Mouse (Mus musculus): ENCODE measurements at regions not wholly inside any gene's neighbourhood (a gene's known extent, or its start where the extent isn't known, plus 50 kb on each side); places are given as distances from the start of the nearest gene placed in this dataset.

DNA sequence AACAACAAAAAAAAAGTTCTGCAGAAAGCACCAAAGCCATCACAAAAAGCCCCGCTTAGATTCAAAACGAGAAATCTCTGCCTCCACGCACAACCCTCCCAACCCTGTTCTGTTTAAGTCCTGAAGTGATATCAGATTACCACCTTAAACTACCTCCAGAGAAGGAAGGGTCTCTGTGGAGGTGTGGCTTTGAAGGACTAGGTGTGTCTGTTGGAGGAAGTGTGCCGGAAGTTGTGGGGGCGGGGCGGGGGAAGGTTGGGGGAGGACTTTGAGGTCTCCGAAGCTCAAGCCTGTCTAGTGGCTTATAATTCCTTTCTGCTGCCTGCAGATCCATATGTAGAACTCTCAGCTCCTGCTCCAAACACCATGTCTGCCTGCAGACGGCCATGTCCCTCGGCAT is 173.6 kb downstream of the Mreg start:
- H3K4me1 ChIP-seq (replicated peaks), result peaks cover 2% of the 10 kb centered on the region; the same call in 1 of the 2 replicates
- 65% methylated on average over 9 of the region's 9 CpGs for WGBS
- H3K9ac ChIP-seq, result no peak overlapping the region
- H3K4me2 ChIP-seq, result no peak overlapping the region
- ATAC-seq (replicated peaks; ENCODE audit: insufficient number of reproducible peaks, insufficient read depth, low FRiP score, low read depth), result no peak
- no peaks in the 10 kb centered on the region for H3K9me3 ChIP-seq (replicated peaks)
- H3K27ac ChIP-seq, result no peak overlapping the region
- no peak overlapping the region for H3K4me3 ChIP-seq
- H3K27me3 ChIP-seq, result no peaks in the 10 kb centered on the region
- H3K36me3 ChIP-seq, result no peaks in the 10 kb centered on the region

DNA sequence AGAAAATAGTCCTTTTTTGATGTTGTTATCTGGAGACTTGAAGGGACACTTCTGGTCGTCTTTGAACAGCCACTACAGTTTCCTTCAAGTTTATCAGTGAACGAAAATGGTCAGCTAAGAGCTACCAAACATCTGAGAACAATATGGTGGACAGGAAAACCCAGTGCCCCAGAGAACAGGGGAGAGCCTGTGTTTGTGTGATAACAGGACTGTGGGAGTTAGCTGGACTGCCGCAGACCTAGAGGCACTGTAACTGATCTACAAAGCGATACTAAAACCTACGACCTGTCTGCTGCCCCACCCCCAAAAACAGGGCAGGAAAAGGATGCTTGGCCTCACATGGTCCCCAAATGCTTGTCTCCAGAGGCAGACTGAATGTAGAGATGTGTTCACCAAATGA is 175.5 kb downstream of the Mreg start:
- Histone ChIP-seq H3K4me1 (replicated peaks) (peaks cover 2% of the 10 kb centered on the region; the same call in 1 of the 2 replicates), H3K4me3 (no peak overlapping the region), H3K27ac (no peak overlapping the region), H3K9me3 (replicated peaks) (no peaks in the 10 kb centered on the region), H3K36me3 (no peaks in the 10 kb centered on the region), H3K4me2 (no peak overlapping the region), H3K9ac (no peak overlapping the region), H3K27me3 (no peaks in the 10 kb centered on the region)
- no peak for ATAC-seq (replicated peaks; ENCODE audit: insufficient number of reproducible peaks, insufficient read depth, low FRiP score, low read depth)
- WGBS, result 32% methylated on average over 5 of the region's 5 CpGs

DNA sequence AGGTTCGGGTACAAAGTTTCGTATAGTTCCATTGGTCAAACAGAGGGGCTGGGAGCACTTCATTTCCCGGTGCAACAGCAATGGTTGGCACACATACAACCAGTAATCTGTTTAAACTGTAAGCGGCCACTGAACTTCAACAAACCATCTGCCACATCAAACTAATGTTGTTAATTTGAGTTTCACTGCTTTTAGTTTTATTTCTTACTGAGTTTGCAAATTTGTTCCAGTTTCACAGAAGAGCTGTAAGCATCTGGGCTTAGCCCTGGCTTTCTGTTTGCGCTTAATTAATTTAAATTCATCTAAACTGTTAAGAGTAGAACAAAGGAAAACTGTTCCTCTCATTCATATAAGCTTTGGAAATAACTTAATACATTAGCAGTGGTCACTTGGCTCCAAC is 176.0 kb downstream of the Mreg start:
- Histone ChIP-seq H3K9me3 (replicated peaks) (no peaks in the 10 kb centered on the region), H3K27me3 (no peaks in the 10 kb centered on the region), H3K36me3 (no peaks in the 10 kb centered on the region), H3K4me3 (no peak overlapping the region), H3K9ac (no peak overlapping the region), H3K4me1 (replicated peaks) (peaks cover 2% of the 10 kb centered on the region; the same call in 1 of the 2 replicates), H3K4me2 (no peak overlapping the region), H3K27ac (no peak overlapping the region)
- ATAC-seq (replicated peaks; ENCODE audit: insufficient number of reproducible peaks, insufficient read depth, low FRiP score, low read depth), result no peak
- 74% methylated on average over 5 of the region's 5 CpGs for WGBS

DNA sequence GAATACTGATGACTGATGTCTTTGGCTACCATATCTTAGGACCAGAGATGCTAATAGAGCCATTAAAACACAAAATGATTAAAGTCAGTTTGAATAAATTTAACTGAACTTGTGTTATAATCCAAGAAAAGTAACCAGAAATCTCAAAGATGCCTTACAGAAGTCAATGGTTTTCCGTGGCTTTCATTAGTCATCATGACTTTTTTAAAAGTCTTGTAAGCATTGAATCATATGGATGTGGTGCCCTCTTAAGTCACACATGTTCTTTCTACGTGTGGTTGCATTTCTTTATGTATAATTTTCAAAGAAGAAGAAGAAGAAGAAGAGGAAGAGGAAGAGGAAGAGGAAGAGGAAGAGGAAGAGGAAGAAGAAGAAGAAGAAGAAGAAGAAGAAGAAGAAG is 178.2 kb downstream of the Mreg start:
- no peak overlapping the region for H3K4me2 ChIP-seq
- 79% methylated on average over 2 of the region's 2 CpGs for WGBS
- no peak overlapping the region for H3K9ac ChIP-seq
- H3K4me1 ChIP-seq (replicated peaks), result peaks cover 2% of the 10 kb centered on the region; the same call in 1 of the 2 replicates
- no peak overlapping the region for H3K4me3 ChIP-seq
- no peaks in the 10 kb centered on the region for H3K9me3 ChIP-seq (replicated peaks)
- H3K27ac ChIP-seq, result no peak overlapping the region
- no peaks in the 10 kb centered on the region for H3K27me3 ChIP-seq
- ATAC-seq (replicated peaks; ENCODE audit: insufficient number of reproducible peaks, insufficient read depth, low FRiP score, low read depth), result no peak
- H3K36me3 ChIP-seq, result no peaks in the 10 kb centered on the region

DNA sequence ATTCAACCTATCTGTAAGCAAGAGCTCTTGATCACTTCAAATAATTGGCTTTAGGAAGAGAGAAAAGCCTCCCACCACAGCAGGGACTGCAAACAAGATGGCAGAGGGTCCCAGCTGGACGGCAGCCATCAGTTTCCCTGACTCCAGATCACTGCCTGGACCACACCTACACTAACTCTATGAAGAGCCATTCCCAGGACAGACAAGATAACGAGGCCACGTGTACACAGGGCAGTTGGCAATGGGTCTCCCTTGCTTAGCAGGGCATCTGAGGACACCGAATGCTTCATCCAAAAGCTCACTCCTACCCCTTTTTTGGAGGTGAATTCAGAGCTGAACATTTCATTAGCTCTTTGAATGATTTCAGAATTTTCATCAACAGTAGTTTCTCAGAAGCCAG is 179.9 kb downstream of the Mreg start:
- Histone ChIP-seq H3K27me3 (no peaks in the 10 kb centered on the region), H3K4me1 (replicated peaks) (peaks cover 2% of the 10 kb centered on the region; the same call in 1 of the 2 replicates), H3K9me3 (replicated peaks) (no peaks in the 10 kb centered on the region), H3K36me3 (no peaks in the 10 kb centered on the region), H3K4me3 (no peak overlapping the region), H3K9ac (no peak overlapping the region), H3K27ac (no peak overlapping the region), H3K4me2 (no peak overlapping the region)
- ATAC-seq (replicated peaks; ENCODE audit: insufficient number of reproducible peaks, insufficient read depth, low FRiP score, low read depth), result no peak
- 65% methylated on average over 4 of the region's 4 CpGs for WGBS

DNA sequence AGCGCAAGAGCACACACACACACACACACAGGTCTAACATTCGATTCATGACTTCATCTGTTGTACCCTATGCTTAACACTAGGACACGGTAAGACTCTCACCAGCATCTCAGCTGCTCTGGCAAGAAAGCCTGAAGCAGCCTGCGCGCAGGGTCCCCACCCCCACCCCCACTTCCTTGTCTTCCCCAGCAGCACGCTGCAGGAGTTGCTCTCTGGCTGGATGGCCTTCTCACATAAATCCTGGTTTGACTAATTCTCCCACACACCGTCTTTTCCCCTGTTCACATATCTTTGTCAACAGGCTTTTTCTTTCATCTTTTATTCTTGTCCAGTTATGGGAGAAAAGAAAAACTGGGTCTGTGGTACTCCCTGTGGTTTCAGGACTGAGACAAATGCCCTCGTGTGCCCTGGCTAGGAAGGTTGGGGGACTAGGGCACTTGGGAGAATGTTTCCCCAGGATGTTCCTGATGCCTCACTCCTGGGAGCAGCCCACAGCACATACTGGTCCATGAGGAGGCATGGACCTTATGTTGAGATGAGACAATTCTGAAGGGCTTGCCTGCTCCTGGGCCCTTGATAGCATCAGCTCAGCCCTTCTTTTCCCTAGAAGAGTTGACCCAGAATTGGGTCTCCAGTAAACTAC is 181.2 kb downstream of the Mreg start:
- Histone ChIP-seq H3K4me3 (no peak overlapping the region), H3K4me1 (replicated peaks) (no peaks in the 10 kb centered on the region)
- 57% methylated on average over 8 of the region's 8 CpGs for WGBS

DNA sequence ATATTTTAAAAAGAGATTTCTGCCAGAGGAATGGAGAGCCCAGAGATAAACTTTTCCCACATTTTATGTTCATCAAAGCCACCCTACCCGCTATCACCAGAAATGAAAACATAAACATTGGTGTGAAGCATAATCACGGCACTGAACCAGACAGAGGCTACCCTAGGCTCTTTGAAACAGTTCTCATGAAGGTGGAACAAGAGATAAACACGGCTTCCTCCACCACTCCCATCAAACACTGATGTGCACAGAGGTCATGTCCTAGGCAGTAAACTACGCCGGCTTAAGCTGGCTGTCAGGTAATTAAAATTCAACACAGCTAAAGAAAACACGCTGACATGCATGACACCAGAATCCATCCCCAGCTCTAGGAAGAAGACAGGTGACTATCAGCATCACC is 182.5 kb downstream of the Mreg start:
- 63% methylated on average over 6 of the region's 6 CpGs for WGBS
- Histone ChIP-seq H3K36me3 (no peaks in the 10 kb centered on the region), H3K9me3 (replicated peaks) (no peaks in the 10 kb centered on the region), H3K4me3 (no peak overlapping the region), H3K27ac (no peak overlapping the region), H3K27me3 (no peaks in the 10 kb centered on the region), H3K4me1 (replicated peaks) (no peaks in the 10 kb centered on the region), H3K9ac (no peak overlapping the region), H3K4me2 (no peak overlapping the region)
- no peak for ATAC-seq (replicated peaks; ENCODE audit: insufficient number of reproducible peaks, insufficient read depth, low FRiP score, low read depth)

More for the DNA sequence above, 181.2 kb downstream of the Mreg start:
- no peak overlapping the region for H3K4me2 ChIP-seq
- ATAC-seq (replicated peaks; ENCODE audit: insufficient number of reproducible peaks, insufficient read depth, low FRiP score, low read depth), result no peak
- H3K27ac ChIP-seq, result no peak overlapping the region
- H3K9me3 ChIP-seq (replicated peaks), result no peaks in the 10 kb centered on the region
- no peaks in the 10 kb centered on the region for H3K36me3 ChIP-seq
- no peaks in the 10 kb centered on the region for H3K27me3 ChIP-seq
- no peak overlapping the region for H3K9ac ChIP-seq

DNA sequence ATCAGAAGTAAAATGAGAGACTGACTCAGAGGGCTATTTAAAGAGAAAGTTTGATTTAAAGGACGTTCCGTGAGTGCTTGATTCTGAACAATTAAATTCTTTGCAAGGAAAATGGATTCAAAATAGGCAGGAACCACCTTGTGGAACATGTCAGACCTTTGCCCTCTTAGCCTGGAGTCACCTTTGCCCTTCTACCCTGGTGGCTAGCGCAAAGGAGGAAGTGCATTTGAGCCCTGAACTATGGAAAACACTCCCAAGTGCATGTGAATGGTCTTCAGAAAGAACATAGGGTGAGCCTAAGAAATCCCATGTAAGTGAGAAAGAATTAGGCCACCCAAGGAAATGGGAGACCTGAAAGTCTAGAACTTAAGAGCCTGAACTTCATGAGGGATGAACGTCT is 185.2 kb downstream of the Mreg start:
- Histone ChIP-seq H3K9me3 (replicated peaks) (no peaks in the 10 kb centered on the region), H3K4me3 (no peak overlapping the region), H3K36me3 (no peaks in the 10 kb centered on the region), H3K4me2 (no peak overlapping the region), H3K27ac (no peak overlapping the region), H3K27me3 (no peaks in the 10 kb centered on the region), H3K4me1 (replicated peaks) (no peaks in the 10 kb centered on the region), H3K9ac (no peak overlapping the region)
- WGBS, result 86% methylated on average over 4 of the region's 4 CpGs
- ATAC-seq (replicated peaks; ENCODE audit: insufficient number of reproducible peaks, insufficient read depth, low FRiP score, low read depth), result no peak

DNA sequence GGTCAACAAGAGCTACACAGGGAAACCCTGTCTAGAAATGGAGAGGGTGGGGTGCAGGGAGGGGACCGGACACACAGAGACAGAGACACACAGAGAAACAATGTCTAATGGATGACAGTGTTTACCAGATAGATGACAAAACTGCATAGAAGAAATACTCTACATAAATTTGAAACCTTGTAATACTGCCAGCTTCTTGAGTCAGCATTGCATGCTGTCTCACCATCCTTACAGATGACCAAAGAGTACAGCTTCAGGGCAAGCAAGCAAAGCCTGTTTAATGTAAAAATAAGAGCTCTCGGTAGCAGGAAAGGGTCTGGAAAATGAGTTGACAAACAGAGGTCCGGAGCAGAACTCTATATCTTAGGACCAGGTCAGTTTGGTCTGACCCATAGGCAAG is 189.5 kb downstream of the Mreg start:
- ATAC-seq (replicated peaks; ENCODE audit: insufficient number of reproducible peaks, insufficient read depth, low FRiP score, low read depth), result no peak
- 78% methylated on average over 3 of the region's 3 CpGs for WGBS
- Histone ChIP-seq H3K4me3 (no peak overlapping the region), H3K9ac (no peak overlapping the region), H3K27me3 (no peaks in the 10 kb centered on the region), H3K36me3 (no peaks in the 10 kb centered on the region), H3K4me2 (no peak overlapping the region), H3K4me1 (replicated peaks) (no peaks in the 10 kb centered on the region; the same call in 1 of the 2 replicates), H3K27ac (no peak overlapping the region), H3K9me3 (replicated peaks) (no peaks in the 10 kb centered on the region)

DNA sequence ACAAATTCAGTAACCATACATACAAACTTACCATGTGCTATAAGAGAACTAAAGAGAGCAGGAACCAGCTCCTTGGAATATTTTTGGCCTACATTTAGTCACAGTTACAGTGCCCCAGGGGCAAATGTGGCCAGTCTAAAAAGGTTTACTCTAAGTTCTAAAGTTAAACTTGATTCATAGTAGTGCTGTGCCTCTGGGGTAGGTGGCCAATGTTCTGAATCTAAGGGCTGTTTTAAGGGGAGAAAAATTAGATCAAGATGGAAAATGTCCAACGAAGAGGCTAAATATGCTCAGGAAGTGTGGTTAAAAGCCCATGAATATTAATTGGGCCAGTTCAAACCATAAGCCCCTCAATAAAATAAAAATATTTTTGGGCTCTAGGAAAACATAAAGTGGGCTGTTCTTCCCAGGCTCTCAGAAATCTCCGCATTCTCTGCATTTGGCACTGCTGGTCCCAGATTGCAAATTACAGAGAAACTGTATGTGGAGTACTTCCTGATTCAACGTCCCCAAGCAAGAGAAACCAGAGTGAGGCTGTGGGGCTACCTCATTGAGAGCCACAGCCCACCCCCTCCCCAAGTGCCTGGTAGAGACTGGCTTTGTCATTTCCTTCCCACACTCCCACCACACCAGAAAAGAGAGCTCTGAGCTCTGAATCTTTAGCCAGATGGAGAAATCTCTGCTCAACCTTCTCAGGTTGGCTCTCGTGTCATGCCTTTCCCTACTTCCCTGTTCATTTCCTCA is 193.5 kb downstream of the Mreg start:
- 69% methylated on average over 4 of the region's 4 CpGs for WGBS
- no peak for ATAC-seq (replicated peaks; ENCODE audit: insufficient number of reproducible peaks, insufficient read depth, low FRiP score, low read depth)
- Histone ChIP-seq H3K27ac (no peak overlapping the region), H3K9ac (no peak overlapping the region), H3K27me3 (no peaks in the 10 kb centered on the region), H3K9me3 (replicated peaks) (no peaks in the 10 kb centered on the region), H3K4me3 (no peak overlapping the region), H3K4me2 (no peak overlapping the region), H3K4me1 (replicated peaks) (peaks cover 6% of the 10 kb centered on the region), H3K36me3 (no peaks in the 10 kb centered on the region)

DNA sequence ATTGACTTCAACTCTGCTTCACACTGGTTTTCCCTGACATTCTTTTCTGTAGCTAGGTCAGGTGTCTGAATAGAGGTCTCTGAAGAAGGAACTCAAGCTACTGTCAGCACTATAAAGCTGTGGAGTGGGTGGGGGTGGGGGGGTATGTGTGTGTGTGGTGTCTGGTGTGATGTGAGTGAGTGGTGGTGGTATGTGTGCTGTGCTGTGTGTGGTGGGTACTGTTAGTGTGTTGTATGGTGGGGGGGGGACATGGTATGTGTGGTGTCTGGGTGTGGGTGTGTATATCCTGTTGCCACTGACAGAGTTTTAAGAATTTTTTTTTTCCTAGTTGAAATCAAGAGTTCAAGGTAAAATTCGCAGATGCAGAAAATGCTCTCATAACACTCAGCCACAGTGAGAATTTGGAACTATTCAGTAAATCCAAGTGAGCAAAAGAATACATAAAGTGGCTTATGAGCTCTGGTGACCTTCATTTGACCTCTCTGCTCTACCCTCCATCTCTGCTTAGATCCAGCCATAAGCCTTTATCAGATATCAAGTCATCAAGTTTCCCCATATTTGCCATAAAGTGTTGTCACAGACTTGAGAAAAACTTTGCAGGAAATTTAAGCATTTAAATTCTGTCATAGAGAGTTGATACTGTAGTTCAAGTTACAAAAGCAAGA is 194.2 kb downstream of the Mreg start:
- Histone ChIP-seq H3K4me2 (no peak overlapping the region), H3K9me3 (replicated peaks) (no peaks in the 10 kb centered on the region), H3K27ac (no peak overlapping the region), H3K4me1 (replicated peaks) (peaks cover 6% of the 10 kb centered on the region), H3K27me3 (no peaks in the 10 kb centered on the region), H3K4me3 (no peak overlapping the region), H3K36me3 (no peaks in the 10 kb centered on the region), H3K9ac (no peak overlapping the region)
- no peak for ATAC-seq (replicated peaks; ENCODE audit: insufficient number of reproducible peaks, insufficient read depth, low FRiP score, low read depth)
- WGBS, result 70% methylated on average over 1 of the region's 1 CpGs
